Mouse (Mus musculus) small intestine, adult 2 months (tissue): Measurements from ENCODE around the gene Cyp1a1.
A peak's percentile ranks its signal among the peaks of the same experiment; 100 is the strongest.

Source experiments
- CTCF ChIP-seq: fragments of 200-500 bp; IDR thresholded peaks from 2 replicates; pipeline ENCODE4 v1.5.1; 2012; ENCODE audit warnings: low read depth, mild to moderate bottlenecking, control low read depth, inconsistent platforms, low read length, moderate library complexity, mixed read lengths; ENCODE audit not compliant: insufficient replicate concordance, insufficient read length; ENCODE audit errors: extremely low read depth
- POLR2A ChIP-seq: fragments of 200-500 bp; IDR thresholded peaks from 2 replicates; pipeline ENCODE4 v1.6.1; 2012; ENCODE audit warnings: low read depth, mild to moderate bottlenecking, control low read depth, inconsistent platforms, low read length, moderate library complexity

- no peak for TF ChIP-seq CTCF
- peak; percentile 64; the same call in 1 of the 2 replicates for TF ChIP-seq POLR2A
Observed at GRCm38 (mm10) chr9:57644442-57644943, 43.2 kb upstream of the Cyp1a1 start.
